Mouse (Mus musculus) urinary bladder, adult 18-20 months (tissue): ENCODE data around the gene Spred1.
"Not testable (repeated sequence)": the region's sequence is repeated elsewhere in the genome, so short reads cannot be mapped to it uniquely, and the experiment has no call there.

Source experiments
- DNase-seq, 2 experiments: peaks; one replicate each; pipeline ENCODE4 v3.0.0; 2022; ENCODE audit warnings: low spot score in 2 of 2, mixed read lengths in 2 of 2

Gene Spred1

DNA sequence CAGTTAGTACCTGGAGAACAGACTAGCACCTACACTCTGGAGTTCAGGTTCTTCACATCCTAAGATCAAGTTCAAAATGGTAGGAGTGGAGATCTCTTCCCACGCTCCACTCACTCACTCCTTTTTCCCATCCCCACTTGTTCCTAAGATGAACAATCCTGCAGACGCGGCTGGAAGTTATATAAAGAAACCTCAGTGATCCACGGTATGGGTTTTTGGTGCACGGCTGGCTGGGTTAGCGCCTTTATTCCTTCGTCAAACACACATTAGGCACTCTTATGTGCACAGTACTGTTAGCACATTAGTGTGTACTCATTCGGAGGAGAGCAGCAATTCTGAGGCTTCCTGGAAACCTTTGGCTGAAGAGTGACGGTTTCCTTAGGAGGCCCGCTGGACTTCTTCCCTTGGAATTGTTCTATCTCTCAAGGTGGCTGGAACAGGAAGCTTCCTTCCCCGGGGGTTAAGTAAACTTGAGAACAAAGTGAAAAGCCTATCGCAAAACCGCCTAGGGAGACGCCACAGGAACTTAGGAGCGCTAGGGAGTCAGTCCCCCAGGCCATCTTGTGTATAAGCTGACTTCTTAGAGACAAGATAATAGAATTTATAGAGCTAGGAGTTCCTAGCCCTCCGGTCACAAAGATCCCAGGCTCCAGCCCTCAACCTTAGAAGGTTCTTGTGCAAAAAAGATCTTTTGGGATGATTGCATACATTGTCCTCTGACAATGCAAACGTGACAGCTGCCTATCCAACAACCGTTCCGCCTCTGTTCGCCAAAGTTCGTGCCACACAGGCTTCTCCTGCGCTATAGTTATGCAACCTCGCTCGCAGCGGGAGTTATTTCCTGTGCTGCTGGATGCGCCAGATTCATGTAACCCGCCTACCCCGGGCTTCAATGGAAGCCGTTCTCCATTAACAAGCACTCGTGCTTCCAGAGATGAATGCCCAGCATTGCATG, 1.6 kb upstream of the Spred1 start:
- DNase-seq: peak; percentile 48 to 57

DNA sequence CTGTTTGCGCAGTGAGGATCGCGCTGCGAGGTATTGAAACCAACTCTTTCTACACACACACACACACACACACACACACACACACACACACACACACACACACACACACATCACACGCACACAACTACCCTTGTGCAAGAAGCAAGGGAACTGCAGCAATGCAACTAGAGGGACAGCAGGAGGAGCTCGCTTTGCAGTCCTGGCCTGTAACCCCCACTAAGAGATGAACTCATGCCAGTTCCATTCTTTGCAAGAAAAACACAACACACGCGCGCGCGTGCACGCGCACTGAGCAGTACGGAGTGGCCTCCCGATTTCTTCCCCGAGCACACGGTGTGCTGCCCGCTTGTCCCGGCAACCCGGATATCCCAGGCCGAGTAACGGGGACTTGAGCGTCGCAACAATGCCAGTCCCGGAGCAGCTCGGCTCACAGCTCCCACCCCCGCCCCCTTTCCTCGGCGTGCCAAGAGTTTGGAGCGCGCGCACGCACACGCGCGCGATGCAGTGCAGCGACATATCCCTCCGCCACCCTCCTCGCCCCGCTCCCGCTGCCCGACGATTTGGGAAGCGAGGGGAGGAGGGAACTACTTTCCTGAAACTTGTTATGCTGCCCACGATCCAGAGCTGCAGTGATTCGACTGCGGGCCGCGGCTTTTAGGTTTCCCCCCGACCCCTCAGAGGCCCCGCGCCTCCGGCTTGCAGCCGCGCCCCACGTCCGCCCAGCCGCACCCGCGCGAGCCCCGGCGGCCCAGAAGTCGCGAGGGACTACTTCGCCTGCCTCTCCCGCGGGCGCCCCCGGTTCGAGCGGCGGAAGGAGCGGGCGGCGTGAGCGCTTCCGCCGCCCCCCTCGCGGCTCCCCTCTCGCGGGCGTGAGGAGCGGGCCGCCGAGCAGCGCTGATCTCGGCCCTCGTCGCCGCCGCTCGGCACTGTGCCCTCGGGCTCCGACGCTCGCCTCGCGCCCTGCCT, 645 bp upstream of the Spred1 start:
- DNase-seq: peak; percentile 84

DNA sequence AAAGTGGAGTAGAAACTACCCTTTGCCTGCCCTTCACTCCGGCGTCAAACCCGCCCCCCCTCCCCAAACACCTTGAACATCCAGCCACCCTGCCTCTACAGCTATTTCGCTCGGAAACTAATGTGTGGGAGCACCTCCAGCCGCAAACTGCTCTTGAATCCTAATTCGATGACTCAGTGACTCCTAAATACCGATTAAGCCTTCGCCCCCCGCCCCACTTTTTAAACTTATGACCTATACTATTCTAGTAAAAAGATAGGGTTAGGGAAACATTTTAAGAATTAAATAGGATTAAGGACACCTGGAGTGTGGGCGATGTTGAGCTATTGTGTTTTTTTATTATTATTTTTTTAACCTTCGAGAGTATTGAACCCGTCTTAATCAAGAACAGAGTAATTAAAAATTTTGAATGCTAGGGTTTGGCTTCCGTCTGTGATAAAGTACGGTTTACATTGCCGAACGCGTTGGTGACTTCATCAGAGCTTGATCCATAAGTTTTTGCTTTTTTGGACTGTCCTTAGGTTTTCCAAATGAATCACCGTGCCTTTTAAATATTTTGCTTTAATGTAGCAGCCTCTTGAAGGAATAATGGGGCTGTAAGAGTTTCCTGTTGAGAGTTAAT, 921 bp downstream of the Spred1 start:
- no peak for DNase-seq

DNA sequence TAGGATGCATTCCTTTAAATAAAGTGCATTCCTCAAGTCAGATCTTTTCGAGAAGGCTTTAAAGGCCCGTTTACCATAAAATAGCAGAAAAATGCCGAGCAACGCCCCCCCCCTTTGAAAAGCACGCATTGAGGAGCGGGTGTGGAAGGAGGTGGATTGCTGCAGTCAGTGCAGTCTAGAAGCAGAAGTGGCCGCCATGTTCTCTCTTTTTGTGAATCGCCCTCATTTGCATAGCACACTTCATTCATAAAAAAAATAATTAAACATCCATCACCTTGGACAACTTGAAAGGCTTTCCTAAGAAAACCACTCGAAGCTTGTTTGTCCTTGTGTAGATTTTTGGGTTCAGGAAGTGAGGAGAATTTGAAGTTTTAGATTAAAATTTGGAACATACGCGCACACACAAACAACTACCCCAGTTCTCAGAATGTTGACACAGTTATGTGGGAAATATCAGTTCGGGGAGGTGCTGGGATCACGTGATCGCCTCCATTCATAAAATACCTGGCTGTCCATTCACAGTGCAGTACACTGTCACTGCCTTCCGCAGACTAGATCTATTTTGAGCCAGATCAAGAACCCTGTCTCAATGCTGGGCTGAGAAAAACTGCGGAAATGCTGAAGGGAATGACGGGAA, 1.6 kb downstream of the Spred1 start:
- DNase-seq: no peak

DNA sequence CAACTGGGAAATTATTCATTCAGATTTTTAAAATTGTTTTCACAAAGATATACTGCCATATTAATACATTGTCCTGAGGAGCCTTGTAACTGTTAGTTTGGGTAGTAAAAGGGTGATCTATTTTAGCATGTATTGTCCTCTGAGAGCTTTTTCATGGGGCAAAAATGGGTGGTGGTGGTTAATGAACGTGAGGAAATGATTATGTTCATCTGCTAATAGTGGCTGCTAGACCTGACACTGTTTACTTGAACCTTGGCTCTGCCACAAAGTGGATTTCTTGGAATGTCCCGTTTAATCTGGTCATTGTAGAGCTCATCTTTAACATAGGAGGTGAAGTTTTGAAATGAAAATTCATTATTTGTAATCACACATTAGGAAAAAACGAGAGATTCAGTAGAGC, 2.5 kb downstream of the Spred1 start:
- no peak for DNase-seq

DNA sequence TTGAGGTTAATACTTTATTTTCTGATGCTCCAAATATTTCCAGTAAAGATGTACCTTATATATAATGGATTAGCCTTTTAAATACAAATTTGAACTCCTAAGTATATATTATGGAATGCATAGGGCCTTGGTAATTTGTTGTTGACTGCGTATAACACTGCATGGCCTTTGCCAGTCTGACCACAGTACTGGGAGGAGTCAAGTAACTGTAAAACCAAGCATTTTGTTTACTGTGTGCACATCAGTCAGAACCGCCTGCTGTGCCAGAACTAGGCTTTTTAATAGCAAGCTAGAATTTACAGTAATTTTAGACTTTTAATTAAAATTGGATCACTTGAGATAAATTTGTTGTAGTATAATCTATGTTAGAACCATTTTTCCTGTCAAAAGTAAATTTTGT, 3.7 kb downstream of the Spred1 start:
- DNase-seq: no peak

DNA sequence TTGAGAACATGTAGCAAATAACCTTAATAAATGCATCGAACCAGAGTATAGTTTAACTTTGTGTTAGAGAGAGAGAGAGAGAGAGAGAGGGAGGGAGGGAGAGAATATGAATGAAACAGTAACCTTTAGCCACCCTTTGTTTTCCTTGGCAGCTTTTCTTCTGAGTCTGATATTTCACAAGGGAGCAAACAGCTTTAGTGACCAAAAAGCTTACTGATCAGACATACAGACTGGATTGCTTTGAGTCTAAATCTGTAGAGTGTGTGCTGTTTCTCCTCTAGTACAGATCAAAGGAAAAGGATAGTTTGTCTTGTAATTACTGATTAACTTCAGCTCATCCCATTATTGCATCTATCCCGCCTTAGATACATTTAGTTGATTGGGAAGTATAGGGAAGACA, 8.0 kb downstream of the Spred1 start:
- no peak for DNase-seq

DNA sequence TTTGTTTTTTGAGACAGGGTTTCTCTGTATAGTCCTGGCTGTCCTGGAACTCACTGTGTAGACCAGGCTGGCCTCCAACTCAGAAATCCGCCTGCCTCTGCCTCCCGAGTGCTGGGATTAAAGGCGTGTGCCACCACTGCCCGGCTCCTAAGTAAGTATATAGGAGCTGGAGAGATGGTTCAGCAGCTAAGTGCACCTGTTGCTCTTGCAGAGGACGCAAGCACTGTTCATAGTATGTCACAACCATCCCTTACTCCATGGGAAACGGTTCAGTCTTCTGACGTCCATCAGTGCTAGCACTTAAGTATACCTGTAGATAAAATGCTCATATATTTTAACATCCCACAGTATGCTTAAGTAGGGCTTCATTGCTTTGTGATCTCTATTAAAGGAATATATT, 9.9 kb downstream of the Spred1 start:
- not testable (repeated sequence) for DNase-seq

DNA sequence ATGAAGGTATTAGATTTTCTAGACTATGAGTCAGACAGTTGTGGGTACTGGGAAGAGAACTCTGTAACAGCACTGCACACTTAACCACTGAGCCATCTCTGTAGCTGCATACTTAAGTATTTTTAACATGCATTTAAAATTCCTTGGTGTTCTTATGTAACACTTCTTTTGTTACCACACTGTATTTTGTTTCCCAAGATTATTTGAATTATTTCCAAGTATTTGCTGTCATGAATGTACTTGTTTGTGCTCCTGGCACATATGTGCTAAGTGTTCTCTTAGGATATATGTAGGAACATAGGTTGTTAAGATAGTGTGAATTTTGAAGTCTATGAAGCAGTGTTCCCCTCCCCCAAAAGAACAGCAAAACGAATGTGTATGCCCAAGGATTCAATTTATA, 10.7 kb downstream of the Spred1 start:
- no peak for DNase-seq

DNA sequence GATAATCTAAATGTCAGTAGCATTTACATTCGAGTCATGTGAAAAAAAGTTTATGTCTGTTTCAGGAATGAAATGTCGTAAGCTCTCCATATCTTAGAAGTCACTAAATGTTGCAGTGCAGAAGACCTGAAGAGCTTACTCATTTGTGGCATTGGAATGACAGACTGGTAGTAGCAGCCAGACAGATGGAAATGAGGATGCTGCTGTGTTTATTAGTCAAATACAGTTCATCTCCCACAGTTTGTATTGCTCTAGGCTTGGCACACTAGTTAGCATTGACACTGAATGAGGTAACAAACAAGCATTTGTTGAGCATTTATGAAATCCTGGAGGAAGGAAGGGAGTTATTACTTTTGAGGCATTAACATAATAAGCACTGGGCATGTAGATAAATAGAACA, 12.4 kb downstream of the Spred1 start:
- DNase-seq: no peak

DNA sequence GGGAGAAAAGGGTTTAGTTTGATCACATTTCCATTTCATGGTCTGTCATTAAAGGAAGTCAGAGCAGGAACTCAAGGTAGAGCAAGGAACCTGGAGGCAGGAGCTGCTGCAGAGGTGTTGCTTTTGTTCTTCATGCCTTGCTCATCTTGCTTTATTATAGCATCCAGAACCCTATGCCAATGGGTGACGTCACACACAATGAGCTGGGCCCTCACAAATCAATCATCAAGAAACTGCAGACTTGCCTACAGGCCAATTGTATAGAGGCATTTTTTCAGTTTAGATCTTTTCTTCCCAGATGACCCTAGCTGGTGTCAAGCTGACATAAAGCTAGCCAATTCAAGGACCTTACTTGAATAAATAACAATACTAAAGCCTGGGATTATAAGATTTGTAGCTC, 16.6 kb downstream of the Spred1 start:
- DNase-seq: no peak

DNA sequence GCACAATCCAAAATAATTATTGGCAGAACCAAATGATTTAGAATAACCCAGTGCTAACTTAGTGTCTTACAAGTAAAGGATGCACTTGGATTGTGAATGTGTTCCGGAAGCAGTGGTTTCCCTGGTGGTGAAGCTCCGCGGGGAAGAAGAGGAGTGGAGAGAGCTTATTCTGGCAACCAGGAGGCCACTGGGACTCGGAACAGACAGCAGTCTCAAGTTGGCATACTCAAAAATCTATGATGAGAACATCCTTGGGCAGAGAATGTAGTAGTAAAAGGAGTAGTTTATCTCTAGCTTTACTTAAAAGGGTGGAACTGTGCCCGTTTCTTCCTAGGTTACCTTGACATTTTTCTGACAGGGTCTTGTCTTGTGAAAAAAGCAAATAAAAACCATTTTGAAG, 17.8 kb downstream of the Spred1 start:
- DNase-seq: no peak

DNA sequence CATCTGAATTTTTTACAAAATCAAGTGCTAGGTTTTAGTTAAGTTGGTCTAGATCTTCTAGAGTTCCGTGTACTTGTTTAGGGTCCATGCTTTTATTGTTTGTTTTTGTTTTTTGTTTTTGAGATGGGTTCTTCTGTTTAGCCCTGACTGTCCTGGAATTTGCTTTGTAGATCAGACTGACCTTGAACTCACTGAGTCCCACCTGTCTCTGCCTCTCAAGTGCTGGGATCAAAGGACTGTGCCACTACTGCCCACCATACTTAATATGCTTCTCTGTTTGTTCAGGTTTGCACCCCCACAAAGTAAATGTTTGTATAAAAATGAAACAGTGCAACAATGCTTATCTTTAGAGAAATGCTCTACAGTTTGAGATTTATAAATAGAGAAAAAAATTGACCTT, 18.8 kb downstream of the Spred1 start:
- DNase-seq: no peak

DNA sequence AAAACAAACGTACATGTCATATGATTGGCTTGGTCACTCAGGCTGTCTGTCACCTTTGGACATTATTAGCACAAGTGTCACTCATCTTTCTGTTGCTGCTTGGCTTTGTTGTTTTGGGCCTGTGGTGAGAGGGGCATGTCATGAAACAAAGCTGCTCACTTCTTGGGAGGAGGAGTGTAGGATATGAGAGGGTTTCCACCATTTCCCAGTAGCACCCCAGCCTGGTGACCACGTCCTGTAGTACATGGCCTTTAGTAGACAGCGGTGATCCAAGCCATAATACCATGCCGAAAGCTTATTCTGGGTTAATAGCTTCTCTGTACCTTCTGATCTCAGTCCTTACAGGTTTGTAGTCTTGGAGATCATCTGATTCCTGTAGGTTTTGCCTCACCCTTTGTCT, 21.9 kb downstream of the Spred1 start:
- no peak for DNase-seq

DNA sequence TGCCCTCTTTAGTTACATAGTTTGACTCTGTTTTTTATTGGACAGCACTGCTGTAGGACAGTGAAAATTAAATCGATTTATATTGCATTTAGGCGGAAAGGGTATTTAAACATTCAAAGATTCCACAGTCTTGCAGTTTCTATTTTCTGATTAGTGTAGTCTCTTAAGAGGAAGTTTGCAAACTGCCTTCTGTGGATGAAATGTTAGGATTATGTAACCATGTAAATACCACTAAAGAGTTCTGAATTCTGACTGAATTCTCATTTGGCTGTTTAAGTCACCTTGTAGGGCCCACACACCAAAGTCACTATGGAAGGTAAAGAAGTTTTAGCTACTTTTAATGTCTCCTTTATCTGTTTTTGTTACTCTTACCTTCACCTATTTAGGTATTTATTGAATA, 24.9 kb downstream of the Spred1 start:
- no peak for DNase-seq

DNA sequence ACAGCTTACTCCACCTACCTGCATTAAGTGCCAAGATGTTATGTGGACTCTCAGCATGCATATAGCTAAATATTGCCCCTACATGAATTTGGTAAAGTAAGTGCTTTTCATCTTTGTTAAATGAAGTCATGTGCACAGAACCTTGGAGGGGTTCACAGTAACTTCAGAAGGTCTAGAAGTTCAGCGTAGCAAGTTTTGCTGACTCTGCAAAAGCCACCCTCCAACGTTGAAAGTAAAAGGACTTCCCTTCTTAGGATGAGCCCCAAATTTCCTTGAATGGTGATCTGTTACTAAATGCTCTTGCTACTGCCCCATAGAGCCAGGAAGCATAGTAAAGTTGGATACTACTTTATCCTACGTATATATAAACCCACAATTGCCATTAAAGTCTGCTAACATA, 25.4 kb downstream of the Spred1 start:
- DNase-seq: no peak

DNA sequence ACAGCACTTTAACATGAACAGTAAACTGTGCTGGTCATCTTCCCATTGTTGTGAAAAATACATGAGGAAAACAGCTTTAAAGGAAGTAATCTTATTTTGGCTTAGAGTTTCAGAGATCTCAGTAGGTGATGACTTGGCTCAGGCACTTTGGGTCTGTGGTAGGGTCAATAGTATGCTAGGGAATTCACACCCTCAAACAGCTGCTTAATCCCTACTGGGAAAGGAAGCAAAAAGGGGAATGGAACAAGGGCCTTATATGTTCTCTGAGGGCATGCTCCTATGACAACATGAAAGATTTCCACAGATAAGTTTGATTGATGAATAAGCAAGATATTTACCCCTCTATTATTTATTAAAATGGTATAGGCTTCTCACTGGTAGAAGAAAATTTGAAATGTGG, 31.0 kb downstream of the Spred1 start:
- DNase-seq: no peak

DNA sequence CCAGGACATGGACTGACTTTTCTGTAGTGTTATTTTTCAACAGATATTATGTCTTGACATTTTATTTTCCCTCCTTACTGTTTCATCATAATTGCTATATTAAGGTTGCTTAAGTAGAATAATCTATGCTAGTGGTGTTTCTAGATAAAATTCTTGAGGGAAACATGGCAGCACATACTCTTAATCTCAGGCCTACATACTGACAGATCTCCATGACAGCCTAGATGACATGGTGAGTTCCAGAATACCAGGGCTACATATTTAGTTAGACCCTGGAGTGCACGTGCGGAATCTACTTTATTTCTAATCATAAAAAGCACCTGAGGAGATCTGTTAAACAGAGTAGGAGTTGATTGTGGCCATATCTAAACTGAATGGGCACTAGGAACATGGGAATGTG, 47.2 kb downstream of the Spred1 start:
- DNase-seq: no peak

DNA sequence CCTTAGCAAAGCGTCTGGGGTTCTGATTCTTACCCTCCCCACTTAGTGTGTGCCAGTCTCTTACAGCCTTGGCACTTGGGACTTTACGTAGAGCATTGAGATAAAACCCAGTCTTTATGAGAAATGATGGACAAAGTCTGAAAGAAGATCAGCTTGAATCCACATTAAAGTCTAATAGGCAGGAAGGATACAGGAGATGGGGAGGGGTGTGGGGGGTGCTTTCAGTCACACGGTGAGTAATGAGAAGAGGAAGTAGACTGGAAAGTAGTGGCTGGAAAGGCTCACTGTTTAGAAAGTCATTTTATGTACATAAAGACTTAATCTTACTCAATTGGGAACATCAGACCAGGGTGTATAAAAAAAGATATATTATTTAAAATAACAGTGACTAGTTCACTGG, 47.9 kb downstream of the Spred1 start:
- no peak for DNase-seq

DNA sequence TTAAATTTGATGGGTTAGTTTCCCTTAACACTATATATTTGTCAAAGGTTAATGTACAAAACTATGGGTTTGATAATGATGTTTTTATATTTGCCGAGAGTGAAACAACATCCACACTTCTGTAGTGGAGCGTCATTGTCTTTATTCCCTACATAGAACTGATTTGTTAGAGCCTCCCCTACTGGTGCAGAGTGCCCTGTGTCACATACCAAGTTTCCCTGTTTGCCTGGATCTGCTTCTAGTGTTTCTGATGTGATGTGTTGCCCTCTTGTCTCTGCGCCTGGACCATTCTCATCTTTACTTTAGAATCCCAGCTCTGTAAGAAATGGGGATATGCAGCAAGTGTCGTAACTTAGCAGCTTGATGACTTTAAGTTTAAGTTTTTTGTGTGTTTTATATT, 51.8 kb downstream of the Spred1 start:
- no peak for DNase-seq

DNA sequence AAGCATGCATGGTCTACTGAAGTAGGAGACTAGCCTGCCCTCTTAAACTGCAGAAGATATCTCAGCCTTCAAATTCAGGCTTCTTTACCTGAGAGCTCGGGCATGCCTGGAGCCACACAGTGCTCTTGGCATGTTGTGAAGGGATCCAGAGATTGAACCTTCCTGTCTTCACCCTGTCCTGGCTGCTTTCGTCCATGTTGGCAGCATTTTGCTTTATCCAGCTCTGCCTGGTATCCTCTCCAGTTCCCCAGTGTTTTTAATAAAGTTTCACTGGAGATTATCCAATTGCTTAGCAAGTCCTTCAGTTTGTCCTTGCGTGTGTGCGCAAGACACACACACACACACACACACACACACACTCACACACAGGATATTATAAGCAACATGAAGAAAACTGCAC, 54.9 kb downstream of the Spred1 start:
- DNase-seq: no peak

DNA sequence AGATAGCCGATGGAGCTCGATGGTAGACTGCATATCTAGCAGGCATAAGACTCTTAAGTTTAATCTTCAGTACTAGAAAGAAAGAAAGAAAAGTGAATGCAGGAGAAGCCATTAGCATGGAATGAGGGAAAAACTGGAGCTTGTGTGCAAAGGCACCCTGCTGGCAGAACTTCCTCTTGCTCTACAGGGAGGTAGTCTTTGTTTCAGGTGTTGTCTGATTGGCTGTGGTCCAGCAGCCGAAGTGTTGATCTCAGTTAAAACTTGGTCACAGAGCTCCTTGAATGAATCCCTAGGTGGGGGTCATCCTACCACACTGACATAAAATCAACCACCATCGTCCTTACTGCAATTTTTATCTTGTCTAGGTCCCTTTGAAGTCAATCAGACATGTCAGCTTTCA, 55.8 kb downstream of the Spred1 start:
- no peak for DNase-seq
